Mouse (Mus musculus) naive thymus-derived CD4-positive, alpha-beta T cell, adult 2 months (primary cell): ENCODE data around the gene Gm10322.

Experiments
- DNase-seq: peaks from one replicate; pipeline ENCODE4 v3.0.0-alpha.2; 2011; ENCODE audit warnings: low read depth

The Gm10322 gene

DNA sequence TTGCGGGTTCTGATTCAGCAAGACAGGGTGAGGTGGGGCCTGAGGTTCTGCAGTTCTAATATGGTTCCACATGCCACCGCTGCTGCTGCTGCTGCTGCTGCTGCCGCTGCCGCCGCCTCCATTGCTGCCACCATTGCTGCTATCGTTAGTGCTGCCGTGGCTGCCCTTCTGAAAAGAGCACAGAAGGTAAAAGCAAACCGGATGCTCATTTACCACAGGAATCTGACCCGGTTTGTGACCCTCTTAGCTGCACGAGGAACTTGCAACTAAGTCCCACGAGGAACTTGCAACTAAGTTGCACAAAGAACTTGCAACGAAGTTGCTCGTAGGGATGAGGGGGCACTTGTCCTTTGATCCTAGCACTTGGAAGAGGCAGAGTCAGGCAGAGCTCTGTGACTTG is 40.9 kb downstream of the Gm10322 start:
- peak; percentile 32 for DNase-seq

DNA sequence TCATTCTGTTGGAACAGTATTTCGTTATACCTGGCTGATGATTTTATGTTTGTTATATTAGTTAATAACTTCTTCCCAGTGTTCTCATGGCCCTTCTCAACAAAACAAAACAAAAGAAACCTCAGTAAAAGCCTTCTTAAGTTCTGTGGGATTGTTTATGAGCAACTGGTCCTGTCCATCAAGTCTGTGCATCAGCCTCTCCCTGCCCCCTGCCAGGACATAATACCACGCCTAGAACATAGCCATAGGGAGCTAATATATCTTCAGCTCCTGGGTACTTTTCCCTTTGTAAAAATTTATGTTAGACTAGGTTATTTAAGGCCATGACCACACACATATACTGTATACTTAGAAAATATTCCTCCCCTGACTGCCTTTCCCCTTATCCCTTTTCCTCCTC is 48.9 kb downstream of the Gm10322 start:
- no peak for DNase-seq

DNA sequence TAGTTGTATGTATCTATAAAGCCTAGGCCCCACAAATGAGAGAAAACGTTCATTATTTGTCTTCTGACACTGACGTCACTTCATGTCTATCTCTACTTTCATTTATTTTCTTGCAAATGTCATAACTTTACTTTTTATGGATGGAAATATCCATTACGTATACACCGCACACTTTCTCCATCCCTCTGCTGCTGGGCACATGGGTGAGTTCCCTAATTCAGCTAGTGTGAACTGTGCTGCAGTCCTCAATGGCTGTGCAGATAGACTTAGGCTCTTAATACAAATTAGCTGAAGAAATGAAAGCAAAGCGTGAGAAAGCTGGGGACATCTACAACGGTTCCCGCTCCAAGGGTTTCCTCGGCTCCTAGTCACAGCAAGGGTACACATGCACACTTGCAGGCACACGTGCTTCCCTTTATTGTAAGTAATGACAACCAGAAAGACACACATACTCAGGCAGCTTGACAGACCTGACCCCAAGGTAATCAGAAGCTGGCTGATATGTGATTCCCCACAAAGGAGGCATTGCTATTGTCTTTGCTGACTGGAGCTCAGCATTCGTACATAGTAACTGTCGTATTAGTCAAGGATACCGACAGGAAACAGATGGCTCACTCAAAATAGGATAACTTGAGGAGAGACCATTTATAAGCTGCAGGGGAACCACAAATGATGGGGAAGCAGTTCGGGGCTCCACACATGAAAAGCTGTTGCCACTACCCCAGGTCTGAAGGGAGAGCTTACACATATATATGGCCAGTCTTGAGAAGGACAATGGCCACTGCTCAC is 49.8 kb downstream of the Gm10322 start:
- DNase-seq: no peak
